Mouse (Mus musculus): ENCODE results near the gene Plb1. TPM values are rescaled to one million over a fixed set of nuclear protein-coding genes. Genes with fewer than 3 reads are reported as not detected.

Plb1 gene
- total RNA-seq, 2 experiments from 2014 or later: not detected

DNA sequence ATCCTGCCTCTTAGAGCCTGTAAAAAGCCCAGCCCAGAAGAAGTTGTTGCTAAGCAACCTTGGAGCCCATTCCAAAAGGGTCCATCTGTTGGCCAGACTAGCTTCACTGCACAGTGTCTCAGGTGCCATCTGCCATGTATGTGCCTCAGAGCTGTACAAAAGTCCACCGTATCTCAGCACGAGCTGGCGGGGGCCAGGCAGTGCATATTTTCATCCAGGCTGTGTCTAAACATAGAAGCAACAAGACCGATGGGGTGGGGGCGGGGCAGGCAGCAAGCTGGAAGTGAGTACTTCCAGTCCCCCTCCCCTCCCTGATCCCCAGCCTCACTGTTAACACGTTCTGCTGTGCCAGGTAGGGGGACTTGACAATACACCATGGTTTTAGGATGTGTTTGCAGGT lies 102.7 kb downstream of the Plb1 start:
- DNase-seq: peak; percentile 54 to 66

DNA sequence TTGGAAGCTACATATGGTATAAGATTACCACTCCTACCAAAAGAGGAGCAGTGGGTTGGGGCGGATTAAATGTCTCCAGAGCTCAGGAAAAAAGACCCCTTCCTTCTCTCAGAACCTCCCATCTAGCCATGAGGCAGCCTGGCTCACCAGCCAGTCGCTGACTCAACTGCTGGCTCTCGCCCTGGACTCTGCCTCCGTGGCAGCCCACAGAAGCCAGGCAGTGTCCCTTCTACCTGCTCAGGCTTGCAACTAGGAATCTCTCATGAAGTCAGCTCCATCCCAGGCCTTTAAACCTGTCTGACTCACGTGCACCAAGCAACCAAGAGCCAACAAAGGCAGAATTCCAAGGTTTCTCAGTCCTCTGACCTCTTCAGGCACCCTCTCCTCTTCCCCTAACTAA lies 103.6 kb downstream of the Plb1 start:
- peak; percentile 38 to 46 for DNase-seq

GRCm38 (mm10) chr5:32337336-32337735 lies 104.8 kb downstream of the Plb1 start:
- DNase-seq: no peak

DNA sequence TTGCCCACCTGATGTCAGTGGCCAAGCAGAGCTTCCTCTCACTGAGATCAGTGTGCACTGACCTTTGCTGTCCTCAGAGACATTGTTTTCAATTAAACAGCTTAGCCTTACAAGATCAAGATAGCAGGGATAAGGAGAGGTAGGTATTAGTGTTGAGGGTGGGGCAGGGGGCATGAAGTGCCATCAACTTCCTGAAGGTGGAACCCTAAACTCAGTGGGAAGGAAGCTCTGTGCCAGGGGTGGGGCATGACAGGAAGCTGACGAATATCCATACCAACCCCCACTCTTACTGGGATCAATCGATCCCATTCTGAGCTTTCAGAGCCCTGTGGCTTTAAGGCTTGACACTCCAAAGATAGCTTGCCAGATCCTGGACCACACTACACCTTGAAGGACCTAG lies 105.8 kb downstream of the Plb1 start:
- no peak for DNase-seq

GRCm38 (mm10) chr5:32338766-32339165 lies 106.3 kb downstream of the Plb1 start:
- DNase-seq: no peak

DNA sequence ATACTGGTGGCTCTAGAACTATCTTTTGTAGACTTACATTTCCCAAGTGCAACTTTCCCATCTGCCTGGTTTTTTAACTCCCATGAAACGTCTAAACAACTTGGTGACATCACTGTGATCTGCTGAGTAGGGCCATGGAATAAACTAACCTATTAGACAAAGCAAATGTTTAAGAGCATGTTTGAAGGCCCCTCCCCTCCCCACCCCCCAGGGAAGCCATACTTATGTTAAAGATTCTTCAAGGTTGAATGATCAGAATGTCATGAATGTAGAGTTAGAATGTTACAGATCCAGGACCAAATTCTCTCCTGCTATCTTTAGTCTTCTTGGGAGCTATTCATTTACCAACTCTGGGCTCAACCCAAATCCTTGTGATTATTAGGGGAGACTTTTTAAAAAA lies 107.7 kb downstream of the Plb1 start:
- no peak for DNase-seq

GRCm38 (mm10) chr5:32342711-32343285 lies 110.3 kb downstream of the Plb1 start:
- no peak for DNase-seq

DNA sequence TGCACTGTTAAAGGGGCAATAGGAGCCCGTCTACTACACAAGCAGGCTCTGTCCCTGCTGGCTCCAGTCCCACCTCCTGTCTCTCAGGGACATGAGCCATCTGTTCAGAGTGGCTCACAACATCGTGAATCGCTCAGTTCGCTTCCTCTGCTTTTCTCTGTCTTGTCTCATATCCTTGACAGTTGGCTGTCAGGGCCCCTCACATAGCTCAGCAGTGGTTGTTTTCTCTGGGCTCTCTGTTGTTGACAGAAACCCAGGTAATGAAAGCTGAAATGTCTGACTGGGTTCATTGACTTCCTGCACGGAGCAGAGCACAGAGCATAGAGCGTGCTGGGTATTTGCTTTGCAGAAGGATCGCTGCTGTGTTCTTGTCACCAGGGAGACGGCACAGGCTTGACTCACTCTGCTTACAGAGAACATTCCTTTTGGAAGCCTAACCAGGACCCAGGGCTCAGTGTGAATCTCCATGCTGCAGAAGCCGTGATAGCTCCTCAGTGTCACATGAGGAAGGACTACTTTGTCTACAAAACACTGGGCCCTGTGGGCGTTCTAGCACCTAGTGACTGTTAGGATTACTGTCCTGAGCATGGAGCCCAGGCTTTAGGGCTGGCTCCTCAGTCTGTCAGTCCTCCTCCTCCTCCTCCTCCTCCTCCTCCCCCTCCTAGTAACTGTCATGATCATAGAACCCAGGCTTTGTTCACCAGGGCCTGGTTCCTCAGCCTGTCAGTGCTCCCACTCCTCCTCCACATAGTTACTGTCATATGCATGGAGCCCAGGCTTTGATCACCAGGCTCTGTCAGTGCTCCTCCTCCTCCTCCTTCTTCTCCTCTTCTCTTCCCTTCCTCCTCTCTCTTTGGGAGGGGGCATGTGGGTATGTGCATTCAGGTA lies 113.8 kb downstream of the Plb1 start:
- peak; percentile 74 to 76 for DNase-seq

GRCm38 (mm10) chr5:32349718-32350117 lies 117.2 kb downstream of the Plb1 start:
- no peak for DNase-seq

- DNase-seq: peak; percentile 34 to 43
These were observed 118.2 kb downstream of the Plb1 start for GRCm38 (mm10) chr5:32350551-32351256.

DNA sequence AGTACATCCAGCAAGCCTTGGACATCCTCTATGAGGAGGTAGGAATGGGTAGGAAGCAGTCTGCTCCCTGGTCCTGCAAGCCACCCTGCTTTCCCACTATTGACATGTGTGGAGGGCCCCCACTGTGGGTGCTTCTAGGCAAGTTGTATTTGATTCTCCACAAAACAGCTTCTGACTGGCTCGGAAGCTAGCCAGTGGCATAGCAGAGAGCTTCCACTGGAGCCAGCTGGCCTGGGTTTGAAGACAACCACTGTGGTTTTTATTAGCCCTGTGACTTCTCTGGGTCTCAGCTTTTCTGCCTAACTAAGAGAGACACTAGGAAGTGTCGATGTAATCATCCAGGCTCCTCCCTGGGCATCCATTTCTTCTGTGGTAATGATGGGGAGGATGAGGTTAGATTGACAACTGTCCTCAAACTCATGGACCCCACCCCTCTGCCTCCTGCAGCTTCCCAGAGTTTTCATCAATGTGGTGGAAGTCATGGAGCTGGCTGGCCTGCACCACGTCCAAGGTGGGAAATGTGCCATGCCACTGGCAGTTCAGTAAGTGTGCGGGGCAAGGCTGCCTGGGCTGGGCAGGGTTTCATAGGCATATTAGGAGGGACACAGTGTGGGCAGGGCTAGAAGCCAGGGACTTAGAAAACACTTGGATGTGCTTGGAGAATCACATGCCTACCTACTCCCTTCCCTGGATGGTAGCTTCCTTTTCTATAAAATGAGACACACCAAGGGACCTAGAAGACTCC lies 119.4 kb downstream of the Plb1 start:
- DNase-seq: no peak

DNA sequence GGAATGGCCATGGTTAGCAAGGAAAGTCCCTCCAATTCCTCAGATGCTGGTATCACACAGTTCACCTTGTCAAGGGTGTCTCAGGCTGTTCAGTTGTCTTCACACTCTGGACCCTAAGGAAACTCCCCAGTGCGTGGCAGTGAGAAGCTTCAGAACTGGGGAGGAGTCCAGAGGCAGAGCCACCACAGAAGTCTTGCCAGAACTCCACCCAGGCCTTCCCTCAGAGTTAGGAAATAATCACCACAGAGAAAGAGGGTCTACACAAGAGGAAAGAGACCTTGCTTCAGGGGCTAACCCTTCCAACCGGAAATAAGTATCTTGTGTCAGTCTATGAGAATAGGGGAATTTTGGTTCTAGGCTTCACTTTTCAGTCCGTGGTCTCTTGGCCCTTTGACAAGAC lies 120.3 kb downstream of the Plb1 start:
- DNase-seq: no peak

- no peak for DNase-seq
These were observed 120.8 kb downstream of the Plb1 start for GRCm38 (mm10) chr5:32353280-32353679.

- no peak for DNase-seq
These were observed 128.0 kb downstream of the Plb1 start for GRCm38 (mm10) chr5:32360511-32360910.

GRCm38 (mm10) chr5:32361441-32362235 lies 129.1 kb downstream of the Plb1 start:
- DNase-seq: no peak

- no peak for DNase-seq
These were observed 136.9 kb downstream of the Plb1 start for GRCm38 (mm10) chr5:32369391-32369790.

- DNase-seq: no peak
These were observed 138.7 kb downstream of the Plb1 start for GRCm38 (mm10) chr5:32371239-32371638.

DNA sequence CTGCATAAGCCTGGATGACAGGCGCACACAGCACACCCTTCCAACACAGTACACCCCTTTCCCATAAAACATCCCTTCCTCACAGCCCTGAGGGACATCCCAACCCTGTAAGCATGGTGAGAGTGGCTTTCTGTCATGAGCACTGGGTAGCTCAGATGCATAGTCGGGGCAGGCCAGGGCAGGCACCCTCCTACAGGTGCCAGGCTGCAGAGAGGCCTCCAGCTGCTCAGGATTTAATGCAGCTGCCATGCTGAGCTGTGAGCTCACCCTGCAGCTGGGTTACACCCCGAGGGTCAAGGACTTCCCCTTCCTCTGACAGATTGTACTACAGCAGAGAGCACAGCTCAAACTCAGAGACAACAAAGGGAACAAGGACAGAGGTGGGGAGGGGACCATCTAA lies 146.0 kb downstream of the Plb1 start:
- peak; percentile 28 to 51 for DNase-seq

DNA sequence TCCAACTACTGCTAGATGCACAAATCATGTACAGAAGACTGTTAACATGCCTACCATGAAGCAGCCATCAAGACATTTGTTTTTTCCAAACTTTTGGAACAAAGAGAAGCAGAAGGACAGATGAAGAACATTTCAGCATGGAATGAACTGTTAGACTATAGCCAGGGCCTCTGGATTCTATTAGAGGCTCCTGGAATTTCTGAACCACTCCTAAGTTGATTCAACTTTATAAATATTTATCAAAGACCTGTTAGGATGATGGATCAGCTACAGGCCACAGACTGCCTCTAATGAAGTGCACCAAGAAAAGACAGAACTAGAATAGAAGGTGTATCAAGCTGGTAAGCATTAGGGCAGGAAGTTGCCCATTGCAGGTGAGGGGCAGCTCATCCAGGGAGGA lies 156.1 kb downstream of the Plb1 start:
- DNase-seq: no peak

- no peak for DNase-seq
These were observed 157.8 kb downstream of the Plb1 start for GRCm38 (mm10) chr5:32390295-32390694.

DNA sequence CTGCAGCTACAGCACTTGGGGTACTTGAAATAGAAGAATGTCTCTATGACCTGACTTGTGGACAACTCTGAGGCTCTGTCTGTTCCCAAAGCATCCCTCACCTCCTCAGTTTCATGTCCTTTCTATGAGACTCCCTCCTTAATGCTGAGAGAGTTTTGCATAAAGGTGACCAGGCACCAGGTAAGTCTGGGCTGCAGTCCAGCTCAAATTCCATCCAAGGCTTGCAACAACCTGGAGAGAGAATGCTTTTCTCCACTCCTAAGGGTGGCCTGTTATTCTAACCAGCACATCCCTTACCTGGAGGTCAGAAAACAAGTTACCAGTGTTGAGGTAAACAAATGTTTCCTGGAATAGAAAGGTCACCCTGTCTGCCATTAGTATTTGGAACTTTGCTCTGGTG lies 159.8 kb downstream of the Plb1 start:
- no peak for DNase-seq

GRCm38 (mm10) chr5:32394586-32394985 lies 162.1 kb downstream of the Plb1 start:
- DNase-seq: no peak

All from adrenal gland, postnatal 36 days (tissue).